Mouse (Mus musculus): ENCODE results near the gene Sergef. TPM values are rescaled to one million over a fixed set of nuclear protein-coding genes. Genes with fewer than 3 reads are reported as not detected.
A peak's percentile ranks its signal among the peaks of the same experiment; 100 is the strongest.

Sergef gene
- total RNA-seq, 2 experiments from 2014 or later = 47.3 to 54.1 TPM

- Histone ChIP-seq H3K4me3 (no peak overlapping the region), H3K27ac (peak overlapping the region; percentile 62; the same call in 1 of the 2 replicates)
- no peak for DNase-seq (ENCODE audit: low spot score in 2 of 2)
- TF ChIP-seq CTCF (conservative IDR thresholded peaks at IDR 0.05) = no peak
Observed at GRCm38 (mm10) chr7:46536456-46537097, 103.0 kb downstream of the Sergef start.

- peak; percentile 76 for TF ChIP-seq CTCF (conservative IDR thresholded peaks at IDR 0.05)
- Histone ChIP-seq H3K27ac (peak overlapping the region; percentile 52), H3K4me3 (peak overlapping the region; percentile 23; the same call in 1 of the 2 replicates)
- peak; percentile 52 to 65 for DNase-seq (ENCODE audit: low spot score in 2 of 2)
Observed at GRCm38 (mm10) chr7:46535429-46535799, 104.2 kb downstream of the Sergef start.

GRCm38 (mm10) chr7:46534767-46535428 is 104.7 kb downstream of the Sergef start:
- Histone ChIP-seq H3K27ac (peak overlapping the region; percentile 52), H3K4me3 (no peak overlapping the region; the same call in 1 of the 2 replicates)
- no peak for DNase-seq (ENCODE audit: low spot score in 2 of 2)
- TF ChIP-seq CTCF (conservative IDR thresholded peaks at IDR 0.05) = no peak

GRCm38 (mm10) chr7:46533518-46533917 is 106.1 kb downstream of the Sergef start:
- no peak for TF ChIP-seq CTCF (conservative IDR thresholded peaks at IDR 0.05)
- H3K27ac ChIP-seq = no peak overlapping the region

GRCm38 (mm10) chr7:46531345-46531744 is 108.3 kb downstream of the Sergef start:
- TF ChIP-seq CTCF (conservative IDR thresholded peaks at IDR 0.05) = no peak
- no peak for DNase-seq (ENCODE audit: low spot score in 2 of 2)
- no peak overlapping the region for H3K4me3 ChIP-seq
- no peak overlapping the region for H3K27ac ChIP-seq

More at GRCm38 (mm10) chr7:46533518-46533917, 106.1 kb downstream of the Sergef start:
- no peak for DNase-seq (ENCODE audit: low spot score in 2 of 2)
- H3K4me3 ChIP-seq = no peak overlapping the region

- no peak; the same call in 1 of the 2 replicates for TF ChIP-seq CTCF (conservative IDR thresholded peaks at IDR 0.05)
- DNase-seq (ENCODE audit: low spot score in 2 of 2) = no peak
- Histone ChIP-seq H3K4me3 (no peak overlapping the region), H3K27ac (no peak overlapping the region)
Observed at GRCm38 (mm10) chr7:46529930-46530329, 109.7 kb downstream of the Sergef start.

GRCm38 (mm10) chr7:46529259-46529658 is 110.3 kb downstream of the Sergef start:
- TF ChIP-seq CTCF (conservative IDR thresholded peaks at IDR 0.05) = no peak
- DNase-seq (ENCODE audit: low spot score in 2 of 2) = no peak
- H3K27ac ChIP-seq = no peak overlapping the region
- H3K4me3 ChIP-seq = no peak overlapping the region

- no peak for DNase-seq (ENCODE audit: low spot score in 2 of 2)
- no peak for TF ChIP-seq CTCF (conservative IDR thresholded peaks at IDR 0.05)
- H3K27ac ChIP-seq = no peak overlapping the region
- H3K4me3 ChIP-seq = no peak overlapping the region
Observed at GRCm38 (mm10) chr7:46526665-46527154, 112.9 kb downstream of the Sergef start.

GRCm38 (mm10) chr7:46523215-46523614 is 116.4 kb downstream of the Sergef start:
- TF ChIP-seq CTCF (conservative IDR thresholded peaks at IDR 0.05) = no peak
- Histone ChIP-seq H3K4me3 (no peak overlapping the region), H3K27ac (no peak overlapping the region)
- no peak for DNase-seq (ENCODE audit: low spot score in 2 of 2)

- H3K4me3 ChIP-seq = no peak overlapping the region
- TF ChIP-seq CTCF (conservative IDR thresholded peaks at IDR 0.05) = no peak
- DNase-seq (ENCODE audit: low spot score in 2 of 2) = no peak
- H3K27ac ChIP-seq = no peak overlapping the region
Observed at GRCm38 (mm10) chr7:46521794-46522193, 117.8 kb downstream of the Sergef start.

- no peak for DNase-seq (ENCODE audit: low spot score in 2 of 2)
- TF ChIP-seq CTCF (conservative IDR thresholded peaks at IDR 0.05) = no peak
- no peak overlapping the region for H3K27ac ChIP-seq
- H3K4me3 ChIP-seq = no peak overlapping the region
Observed at GRCm38 (mm10) chr7:46519148-46519547, 120.5 kb downstream of the Sergef start.

GRCm38 (mm10) chr7:46517158-46517557 is 122.4 kb downstream of the Sergef start:
- H3K4me3 ChIP-seq = no peak overlapping the region
- no peak for TF ChIP-seq CTCF (conservative IDR thresholded peaks at IDR 0.05)
- no peak for DNase-seq (ENCODE audit: low spot score in 2 of 2)
- H3K27ac ChIP-seq = no peak overlapping the region

GRCm38 (mm10) chr7:46515960-46516359 is 123.6 kb downstream of the Sergef start:
- H3K4me3 ChIP-seq = no peak overlapping the region
- no peak for DNase-seq (ENCODE audit: low spot score in 2 of 2)
- no peak overlapping the region for H3K27ac ChIP-seq
- TF ChIP-seq CTCF (conservative IDR thresholded peaks at IDR 0.05) = peak; percentile 67

GRCm38 (mm10) chr7:46514981-46515380 is 124.6 kb downstream of the Sergef start:
- no peak for DNase-seq (ENCODE audit: low spot score in 2 of 2)
- no peak for TF ChIP-seq CTCF (conservative IDR thresholded peaks at IDR 0.05)
- Histone ChIP-seq H3K27ac (no peak overlapping the region), H3K4me3 (no peak overlapping the region)

Data from layer of hippocampus, adult 2 months (tissue).